Comparison of ENCODE assay signal across 8 mouse cellular contexts in the genomic region with DNA sequence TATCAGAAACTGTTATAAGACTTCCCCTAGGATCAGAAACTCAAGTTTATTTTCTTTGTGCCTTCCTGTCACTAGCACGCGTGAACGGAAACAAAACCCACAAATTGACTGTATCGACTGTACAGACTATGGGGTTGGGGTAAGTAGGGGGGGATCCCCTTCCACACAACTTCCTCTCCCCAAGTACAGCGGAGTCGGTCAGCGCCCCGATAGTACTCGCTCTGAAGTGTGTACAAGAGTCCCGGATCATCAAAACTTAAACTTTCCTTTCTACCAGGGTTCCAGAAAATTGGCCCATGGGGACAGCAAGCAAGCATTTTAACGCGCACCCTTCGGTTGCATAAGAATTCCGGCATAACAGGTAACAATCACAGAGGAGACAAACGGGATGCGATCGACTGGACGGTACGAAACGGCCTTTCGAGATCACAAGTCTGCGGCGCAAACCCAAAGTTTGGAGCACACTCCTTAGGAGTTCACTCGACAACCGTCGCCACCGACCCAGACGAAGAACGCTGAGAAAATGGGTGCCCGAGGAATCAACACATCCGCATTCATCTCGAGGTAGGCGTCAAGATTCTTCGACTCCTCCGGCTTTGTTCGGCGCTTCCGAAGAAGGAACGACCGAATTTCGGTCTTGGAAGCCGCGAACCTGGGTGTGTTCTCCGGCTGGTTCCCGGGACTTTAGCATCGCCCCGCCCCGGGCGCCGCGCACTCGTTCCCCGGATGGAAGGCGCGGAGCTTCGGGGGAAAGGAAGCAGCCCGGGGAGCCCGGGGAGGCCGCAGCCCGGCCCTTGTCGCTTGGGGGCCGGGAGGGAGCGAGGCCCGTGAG. TPM values are rescaled to one million over a fixed set of nuclear protein-coding genes. Genes with fewer than 3 reads are reported as not detected.
DNase-seq lines count a peak whose midpoint lies in the region; ATAC-seq and TF ChIP-seq lines count a peak whose summit lies in the region.

No protein-coding gene starts in this region.

- no peaks in the 10 kb centered on the region for H3K9me3 ChIP-seq in ES-Bruce4 (replicated peaks; ENCODE audit: control insufficient read depth, insufficient read depth, low read length, poor library complexity, severe bottlenecking)
- no peaks in the 10 kb centered on the region for H3K9me3 ChIP-seq in forebrain, embryonic 14.5 days (replicated peaks; ENCODE audit: control insufficient read depth, low read length)

- WGBS in forebrain, embryonic 14.5 days, result under 1% methylated on average over 64 of the region's 64 CpGs

- intact Hi-C loops in heart, postnatal 25 days (cut with DNase I), result no loop called here

- H3K27me3 ChIP-seq in ES-Bruce4 (ENCODE audit: control insufficient read depth, insufficient read depth, low read length, poor library complexity, severe bottlenecking), result no peaks in the 10 kb centered on the region
- no peaks in the 10 kb centered on the region for H3K27me3 ChIP-seq in forebrain, embryonic 14.5 days (replicated peaks; ENCODE audit: control insufficient read depth, insufficient read depth, low read length)

- ATAC-seq in cerebellum, adult (ENCODE audit: insufficient number of reproducible peaks, low FRiP score, low TSS enrichment), result peak; percentile 56; the same call in 1 of the 2 replicates
- ATAC-seq in forebrain, embryonic 14.5 days, result peak; percentile 63

- H3K4me2 ChIP-seq in forebrain, embryonic 14.5 days (ENCODE audit: low read length), result peak overlapping the region; percentile 90

- TF ChIP-seq EP300 in ES-Bruce4 (IDR thresholded peaks at IDR 0.05; ENCODE audit: insufficient read depth, low read depth, low read length), result no peak

- TF ChIP-seq POLR2A in ES-Bruce4 (IDR thresholded peaks at IDR 0.05; ENCODE audit: insufficient read depth, low read length), result no peak

- H3K36me3 ChIP-seq in ES-Bruce4 (ENCODE audit: control insufficient read depth, insufficient read depth, low read length, poor library complexity, severe bottlenecking), result peaks cover 17% of the 10 kb centered on the region; the same call in 1 of the 2 replicates
- H3K36me3 ChIP-seq in forebrain, embryonic 14.5 days (ENCODE audit: control insufficient read depth, insufficient read depth, low read length), result no peaks in the 10 kb centered on the region

- TF ChIP-seq CTCF in ES-Bruce4 (IDR thresholded peaks at IDR 0.05; ENCODE audit: low read depth, low read length), result no peak
- TF ChIP-seq CTCF in layer of hippocampus, adult 2 months (conservative IDR thresholded peaks at IDR 0.05), result no peak

- no peaks in the 10 kb centered on the region for H3K4me1 ChIP-seq in ES-Bruce4 (ENCODE audit: control insufficient read depth, insufficient read depth, low read length)
- H3K4me1 ChIP-seq in forebrain, embryonic 14.5 days (ENCODE audit: control insufficient read depth, insufficient read depth, low read length), result peaks cover 30% of the 10 kb centered on the region

- H3K9ac ChIP-seq in ES-Bruce4 (ENCODE audit: low read depth, poor library complexity, severe bottlenecking), result peak overlapping the region; percentile 94
- peak overlapping the region; percentile 98 for H3K9ac ChIP-seq in forebrain, embryonic 14.5 days (ENCODE audit: low read length)

- peak overlapping the region; percentile 69 for H3K27ac ChIP-seq in ES-Bruce4 (ENCODE audit: insufficient read depth, low read length)
- H3K27ac ChIP-seq in forebrain, embryonic 14.5 days (ENCODE audit: low read depth, low read length), result peak overlapping the region; percentile 98
- peak overlapping the region; percentile 100 for H3K27ac ChIP-seq in layer of hippocampus, adult 2 months

- peak; percentile 64 for DNase-seq in forebrain, embryonic 14.5 days (ENCODE audit: low spot score)
- DNase-seq in heart, postnatal 25 days (ENCODE audit: low spot score), result peak; percentile 42
- DNase-seq in layer of hippocampus, adult 2 months (ENCODE audit: low spot score in 2 of 2), result peak; percentile 37 to 64
- peak; percentile 80 for DNase-seq in lung, postnatal 10 days
- peak; percentile 56 for DNase-seq in ovary, postnatal 10 days (ENCODE audit: low spot score)
- peak; percentile 62 to 63 for DNase-seq in thymus, postnatal 10 days (ENCODE audit: low spot score in 2 of 2)

- peak overlapping the region; percentile 93 for H3K4me3 ChIP-seq in ES-Bruce4 (ENCODE audit: low read depth, low read length)
- peak overlapping the region; percentile 92 for H3K4me3 ChIP-seq in forebrain, embryonic 14.5 days (ENCODE audit: low read depth, low read length)
- peak overlapping the region; percentile 66 for H3K4me3 ChIP-seq in layer of hippocampus, adult 2 months

RNA-seq across cellular contexts. Expression of gene Lsm14a, which starts 4.5 kb away (rescaled TPM):
- polyA plus RNA-seq in ES-Bruce4 (2011; ENCODE audit: insufficient read depth, insufficient read length, low read depth, missing spikeins), result 167 and 172 TPM in 2 replicates
- 50.0 and 54.7 TPM in 2 replicates for polyA plus RNA-seq in forebrain, embryonic 14.5 days (2014; fragmentation: Nextera tagmentation; extraction: Ambion mirVana)
- 10 to 100 TPM; 78.9 to 81.3 TPM for total RNA-seq in heart, postnatal 25 days (2021)
- 10 to 100 TPM; 87.3 to 94.3 TPM for total RNA-seq in layer of hippocampus, adult 2 months (2021)

Comparison
In these comparisons a context has a peak if more than half of its experiments do, and no peak if none do; other contexts are left out.
1. Peak in every context shown above with its lines: DNase-seq, ATAC-seq, H3K4me3 ChIP-seq and H3K27ac ChIP-seq.